Mouse (Mus musculus) testis, adult 2 months (tissue): ENCODE measurements around the gene Mad1l1.

Source experiments
- CTCF ChIP-seq: fragments of 200-500 bp; IDR thresholded peaks from 2 replicates; pipeline ENCODE4 v1.5.1; 2012; ENCODE audit warnings: low read depth, mild to moderate bottlenecking, inconsistent platforms, low read length, moderate library complexity; ENCODE audit not compliant: control insufficient read depth, insufficient read depth, insufficient replicate concordance
- POLR2A ChIP-seq: fragments of 200-500 bp; IDR thresholded peaks from 2 replicates; pipeline ENCODE4 v1.6.1; 2012; ENCODE audit warnings: low read depth, mild to moderate bottlenecking, inconsistent platforms, low read length, moderate library complexity; ENCODE audit not compliant: control insufficient read depth

- TF ChIP-seq CTCF = no peak
- TF ChIP-seq POLR2A = no peak
Observed at GRCm38 (mm10) chr5:140264825-140265575, 56.4 kb downstream of the Mad1l1 start.
